Mouse (Mus musculus) ES-Bruce4 (cell line): ENCODE data around the gene Mettl9.

Source experiments
- CTCF ChIP-seq: IDR thresholded peaks from one replicate; pipeline ENCODE4 v1.8.1; 2011; ENCODE audit warnings: low read depth, low read length
- EP300 ChIP-seq: IDR thresholded peaks from 2 replicates; pipeline ENCODE4 v1.6.1; 2011; ENCODE audit warnings: low read depth, low read length; ENCODE audit not compliant: insufficient read depth
- POLR2A ChIP-seq: IDR thresholded peaks from one replicate; pipeline ENCODE4 v1.8.1; 2011; ENCODE audit warnings: low read length; ENCODE audit not compliant: insufficient read depth

GRCm38 (mm10) chr7:121053071-121053470 is 18.8 kb downstream of the Mettl9 start:
- TF ChIP-seq POLR2A (no peak), CTCF (no peak), EP300 (no peak)
